Mouse (Mus musculus) cerebellum, adult (tissue): ENCODE measurements around the gene Tspan31.

ENCODE experiments used
- ATAC-seq: cut with Nextera tagmentation; 2 replicates; pipeline ENCODE4 v1.9.2; 2017; ENCODE audit warnings: mild to moderate bottlenecking, moderate library complexity, mixed read lengths; ENCODE audit not compliant: insufficient number of reproducible peaks, low FRiP score, low TSS enrichment

The Tspan31 gene

GRCm38 (mm10) chr10:127047954-127048353 is 22.1 kb downstream of the Tspan31 start, which contains the start of gene Cyp27b1:
Gene Cyp27b1 (plus strand): TSS chr10:127048250.
- ATAC-seq, result no peak

GRCm38 (mm10) chr10:127043187-127043586 is 26.9 kb downstream of the Tspan31 start:
- ATAC-seq, result no peak

GRCm38 (mm10) chr10:127042468-127043115 is 27.5 kb downstream of the Tspan31 start:
- ATAC-seq, result no peak

GRCm38 (mm10) chr10:127041774-127042338 is 28.2 kb downstream of the Tspan31 start:
- peak; percentile 81 for ATAC-seq

GRCm38 (mm10) chr10:127041274-127041766 is 28.7 kb downstream of the Tspan31 start, which contains the start of the genes Mettl1 and Eef1akmt3:
Gene Mettl1 (plus strand): TSS chr10:127041414.
Gene Eef1akmt3 (minus strand): TSS chr10:127041513.
- ATAC-seq, result peak; percentile 43; the same call in 1 of the 2 replicates

GRCm38 (mm10) chr10:127040569-127041214 is 29.4 kb downstream of the Tspan31 start:
- ATAC-seq, result no peak

GRCm38 (mm10) chr10:127037641-127038040 is 32.4 kb downstream of the Tspan31 start:
- ATAC-seq, result no peak

GRCm38 (mm10) chr10:127036273-127036672 is 33.8 kb downstream of the Tspan31 start:
- no peak for ATAC-seq

GRCm38 (mm10) chr10:127033301-127033741 is 36.7 kb downstream of the Tspan31 start:
- ATAC-seq, result no peak

- ATAC-seq, result peak; percentile 72
Measured at GRCm38 (mm10) chr10:127030336-127031296, 39.4 kb downstream of the Tspan31 start, which contains the start of gene Tsfm. Gene Tsfm (minus strand): TSS chr10:127030840.

GRCm38 (mm10) chr10:127018422-127018821 is 51.6 kb downstream of the Tspan31 start:
- no peak for ATAC-seq
